Mouse (Mus musculus) stomach, postnatal 0 days (tissue): ENCODE measurements at regions not wholly inside any gene's neighbourhood (a gene's known extent, or its start where the extent isn't known, plus 50 kb on each side); places are given as distances from the start of the nearest gene placed in this dataset.
A peak's percentile ranks its signal among the peaks of the same experiment; 100 is the strongest.

Experiments
- CTCF ChIP-seq: IDR thresholded peaks from 2 replicates; pipeline ENCODE4 v1.5.1; 2016; ENCODE audit warnings: antibody characterized with exemption, low read depth, mild to moderate bottlenecking, moderate library complexity
- EP300 ChIP-seq: optimal IDR thresholded peaks from 2 replicates; pipeline ENCODE3; 2016; ENCODE audit warnings: antibody characterized with exemption

GRCm38 (mm10) chr16:39162684-39163083 is 270.2 kb downstream of the Igsf11 start:
- TF ChIP-seq CTCF (peak; percentile 37), EP300 (no peak)
